Mouse (Mus musculus): ENCODE data around the gene Cbll1. TPM values are rescaled to one million over a fixed set of nuclear protein-coding genes. Genes with fewer than 3 reads are reported as not detected.

Cbll1 gene
- total and polyA plus RNA-seq, 3 experiments: 5.3 to 19.8 TPM; not detected in 1

GRCm38 (mm10) chr12:31512634-31513411, 13.4 kb upstream of the Cbll1 start:
- Histone ChIP-seq H3K4me3 (ENCODE audit: control insufficient read depth in 1 of 2, insufficient read depth in 1 of 2, low read depth in 2 of 2, low read length in 2 of 2) (no peak overlapping the region), H3K9ac (ENCODE audit: control insufficient read depth, low read depth, low read length, poor library complexity, severe bottlenecking) (no peak overlapping the region), H3K27ac (ENCODE audit: control insufficient read depth, low read depth, low read length) (no peak overlapping the region), H3K4me1 (ENCODE audit: control insufficient read depth in 1 of 2, insufficient read depth in 2 of 2, low read length in 2 of 2) (peaks cover 2 to 3% of the 10 kb centered on the region in 2 experiments; a peak in 2 of 4 replicates), H3K27me3 (ENCODE audit: control insufficient read depth in 1 of 2, insufficient read depth in 2 of 2, low read length in 2 of 2) (no peaks in the 10 kb centered on the region), H3K9me3 (replicated peaks; ENCODE audit: insufficient read depth, low read length) (no peaks in the 10 kb centered on the region), H3K36me3 (ENCODE audit: control insufficient read depth in 1 of 2, insufficient read depth in 2 of 2, low read length in 2 of 2) (peaks cover 0 to 4% of the 10 kb centered on the region in 2 experiments; a peak in 2 of 4 replicates), H3K79me2 (ENCODE audit: control insufficient read depth, insufficient read depth, low read length, poor library complexity) (no peaks in the 10 kb centered on the region)
- TF ChIP-seq TCF12 (IDR thresholded peaks at IDR 0.05; ENCODE audit: low read depth, low read length) (no peak), E2F4 (IDR thresholded peaks at IDR 0.05; ENCODE audit: borderline replicate concordance, low read depth, low read length) (no peak), MAFK (IDR thresholded peaks at IDR 0.05; ENCODE audit: borderline replicate concordance, low read depth, low read length) (no peak), ZMIZ1 (IDR thresholded peaks at IDR 0.05; ENCODE audit: low read depth, low read length) (no peak), MAZ (IDR thresholded peaks at IDR 0.05; ENCODE audit: low read depth, low read length) (no peak), CTCF (IDR thresholded peaks at IDR 0.05 in 2 of 3, conservative IDR thresholded peaks at IDR 0.05 in 1 of 3; ENCODE audit: control insufficient read depth in 1 of 3, insufficient read depth in 1 of 3, low read depth in 2 of 3, low read length in 3 of 3, poor library complexity in 1 of 3, severe bottlenecking in 1 of 3) (no peak), HCFC1 (IDR thresholded peaks at IDR 0.05; ENCODE audit: low read depth, low read length) (no peak), RCOR1 (IDR thresholded peaks at IDR 0.05; ENCODE audit: low read depth, low read length) (no peak), ETS1 (IDR thresholded peaks at IDR 0.05; ENCODE audit: low read depth, low read length) (no peak), ZNF384 (IDR thresholded peaks at IDR 0.05; ENCODE audit: low read depth, low read length) (no peak)
- DNase-seq (ENCODE audit: low read depth, low spot score): no peak

DNA sequence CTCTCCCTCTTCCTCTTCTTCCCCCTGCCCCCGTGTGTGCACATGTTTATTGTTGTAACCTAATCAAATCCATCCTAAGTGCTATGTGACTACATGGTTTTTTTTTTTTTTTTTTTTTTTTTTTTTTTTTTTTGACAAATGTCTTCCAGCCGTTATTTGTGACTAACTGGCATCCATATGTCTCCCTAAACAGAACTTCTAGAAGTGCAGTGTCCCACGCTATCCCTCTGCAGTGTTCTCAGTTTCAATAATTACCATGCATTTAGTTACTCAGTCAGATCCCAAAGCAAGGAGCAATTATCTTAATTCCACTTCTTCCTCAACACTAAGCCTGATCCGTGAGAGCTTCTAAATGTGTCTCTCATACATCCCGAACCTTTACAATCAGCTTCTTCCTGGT, 11.8 kb upstream of the Cbll1 start:
- no peak overlapping the region for H3K9ac ChIP-seq (ENCODE audit: control insufficient read depth, low read depth, low read length, poor library complexity, severe bottlenecking)
- no peak for DNase-seq (ENCODE audit: low read depth, low spot score)

GRCm38 (mm10) chr12:31508496-31508895, 9.1 kb upstream of the Cbll1 start:
- H3K36me3 ChIP-seq (ENCODE audit: control insufficient read depth in 1 of 2, insufficient read depth in 2 of 2, low read length in 2 of 2): no peaks in the 10 kb centered on the region
- no peak overlapping the region for H3K27ac ChIP-seq (ENCODE audit: control insufficient read depth, low read depth, low read length)
- H3K9me3 ChIP-seq (replicated peaks; ENCODE audit: insufficient read depth, low read length): no peaks in the 10 kb centered on the region
- TF ChIP-seq KAT2A (conservative IDR thresholded peaks at IDR 0.05; ENCODE audit: low read depth, low read length): no peak
- no peak for TF ChIP-seq MXI1 (IDR thresholded peaks at IDR 0.05; ENCODE audit: low read depth, low read length)
- no peak for TF ChIP-seq E2F4 (IDR thresholded peaks at IDR 0.05; ENCODE audit: borderline replicate concordance, low read depth, low read length)
- no peak for TF ChIP-seq TBP (IDR thresholded peaks at IDR 0.05; ENCODE audit: low read depth, low read length)
- no peak for DNase-seq (ENCODE audit: low read depth, low spot score)
- H3K9ac ChIP-seq (ENCODE audit: control insufficient read depth, low read depth, low read length, poor library complexity, severe bottlenecking): no peak overlapping the region
- no peaks in the 10 kb centered on the region for H3K79me2 ChIP-seq (ENCODE audit: control insufficient read depth, insufficient read depth, low read length, poor library complexity)
- H3K27me3 ChIP-seq (ENCODE audit: control insufficient read depth in 1 of 2, insufficient read depth in 2 of 2, low read length in 2 of 2): no peaks in the 10 kb centered on the region
- peaks cover 0 to under 1% of the 10 kb centered on the region in 2 experiments; a peak in 1 of 4 replicates for H3K4me1 ChIP-seq (ENCODE audit: control insufficient read depth in 1 of 2, insufficient read depth in 2 of 2, low read length in 2 of 2)
- H3K4me3 ChIP-seq (ENCODE audit: control insufficient read depth in 1 of 2, insufficient read depth in 1 of 2, low read depth in 2 of 2, low read length in 2 of 2): no peak overlapping the region

More for the DNA sequence above, 11.8 kb upstream of the Cbll1 start:
- no peak for TF ChIP-seq NRF1 (IDR thresholded peaks at IDR 0.05; ENCODE audit: insufficient read depth, low read depth, low read length, poor library complexity, severe bottlenecking)
- no peak for TF ChIP-seq MEF2A (IDR thresholded peaks at IDR 0.05; ENCODE audit: extremely low read depth, insufficient replicate concordance, low read depth, low read length, poor library complexity, severe bottlenecking)
- no peak for TF ChIP-seq MYB (IDR thresholded peaks at IDR 0.05; ENCODE audit: low read depth, low read length)
- no peak for TF ChIP-seq MAZ (IDR thresholded peaks at IDR 0.05; ENCODE audit: low read depth, low read length)
- 0 out of 2 replicates have a peak, but pooled peaks have one; percentile 38 for TF ChIP-seq ZNF384 (IDR thresholded peaks at IDR 0.05; ENCODE audit: low read depth, low read length)
- no peak for TF ChIP-seq UBTF (IDR thresholded peaks at IDR 0.05; ENCODE audit: borderline replicate concordance, insufficient read depth, low read depth, low read length)
- Histone ChIP-seq H3K9me3 (replicated peaks; ENCODE audit: insufficient read depth, low read length) (no peaks in the 10 kb centered on the region), H3K27me3 (ENCODE audit: control insufficient read depth in 1 of 2, insufficient read depth in 2 of 2, low read length in 2 of 2) (no peaks in the 10 kb centered on the region), H3K36me3 (ENCODE audit: control insufficient read depth in 1 of 2, insufficient read depth in 2 of 2, low read length in 2 of 2) (peaks cover 0 to 4% of the 10 kb centered on the region in 2 experiments; a peak in 2 of 4 replicates), H3K4me3 (ENCODE audit: control insufficient read depth in 1 of 2, insufficient read depth in 1 of 2, low read depth in 2 of 2, low read length in 2 of 2) (no peak overlapping the region), H3K27ac (ENCODE audit: control insufficient read depth, low read depth, low read length) (no peak overlapping the region), H3K79me2 (ENCODE audit: control insufficient read depth, insufficient read depth, low read length, poor library complexity) (no peaks in the 10 kb centered on the region), H3K4me1 (ENCODE audit: control insufficient read depth in 1 of 2, insufficient read depth in 2 of 2, low read length in 2 of 2) (peaks cover 2 to 3% of the 10 kb centered on the region in 2 experiments; a peak in 2 of 4 replicates)

All from MEL (cell line).